Mouse (Mus musculus): ENCODE results near the gene D930007J09Rik.

Gene D930007J09Rik

GRCm38 (mm10) chr13:32819241-32819640 is 16.6 kb upstream of the D930007J09Rik start:
- DNase-seq = no peak

- no peak for DNase-seq
These were observed 5.0 kb upstream of the D930007J09Rik start for GRCm38 (mm10) chr13:32807624-32808023.

GRCm38 (mm10) chr13:32806820-32807219 is 4.2 kb upstream of the D930007J09Rik start:
- DNase-seq = no peak

- DNase-seq = no peak
These were observed 1.2 kb upstream of the D930007J09Rik start for GRCm38 (mm10) chr13:32803701-32804345.

- peak; percentile 99 for DNase-seq
These were observed 892 bp downstream of the D930007J09Rik start, which contains the start of gene Wrnip1 for GRCm38 (mm10) chr13:32801693-32802221. TSS of gene Wrnip1 (plus strand) at chr13:32802038.

- no peak for DNase-seq
These were observed 1.8 kb downstream of the D930007J09Rik start for GRCm38 (mm10) chr13:32800859-32801258.

- DNase-seq = no peak
These were observed 3.5 kb downstream of the D930007J09Rik start for GRCm38 (mm10) chr13:32799131-32799530.

- DNase-seq = no peak
These were observed 5.6 kb downstream of the D930007J09Rik start for GRCm38 (mm10) chr13:32797085-32797484.

- DNase-seq = peak; percentile 60
These were observed 7.5 kb downstream of the D930007J09Rik start for GRCm38 (mm10) chr13:32795166-32795565.

- peak; percentile 92 for DNase-seq
These were observed 8.0 kb downstream of the D930007J09Rik start for GRCm38 (mm10) chr13:32794619-32795018.

GRCm38 (mm10) chr13:32789781-32790180 is 12.9 kb downstream of the D930007J09Rik start:
- no peak for DNase-seq

- no peak for DNase-seq
These were observed 15.1 kb downstream of the D930007J09Rik start for GRCm38 (mm10) chr13:32787584-32787983.

GRCm38 (mm10) chr13:32783816-32784215 is 18.8 kb downstream of the D930007J09Rik start, which contains the start of gene Mylk4:
TSS of gene Mylk4 (minus strand) at chr13:32783954.
- no peak for DNase-seq

GRCm38 (mm10) chr13:32783055-32783454 is 19.6 kb downstream of the D930007J09Rik start:
- no peak for DNase-seq

GRCm38 (mm10) chr13:32778861-32779260 is 23.8 kb downstream of the D930007J09Rik start:
- DNase-seq = no peak

GRCm38 (mm10) chr13:32776350-32776749 is 26.3 kb downstream of the D930007J09Rik start:
- DNase-seq = no peak

GRCm38 (mm10) chr13:32775889-32776288 is 26.8 kb downstream of the D930007J09Rik start:
- DNase-seq = no peak

GRCm38 (mm10) chr13:32769960-32770359 is 32.7 kb downstream of the D930007J09Rik start:
- peak; percentile 7 for DNase-seq

GRCm38 (mm10) chr13:32768104-32768503 is 34.5 kb downstream of the D930007J09Rik start:
- DNase-seq = peak; percentile 9

- DNase-seq = no peak
These were observed 38.2 kb downstream of the D930007J09Rik start for GRCm38 (mm10) chr13:32764448-32764847.

- DNase-seq = no peak
These were observed 39.5 kb downstream of the D930007J09Rik start for GRCm38 (mm10) chr13:32763141-32763540.

GRCm38 (mm10) chr13:32760795-32761194 is 41.9 kb downstream of the D930007J09Rik start:
- DNase-seq = no peak

- DNase-seq = no peak
These were observed 43.6 kb downstream of the D930007J09Rik start for GRCm38 (mm10) chr13:32759036-32759435.
